Mouse (Mus musculus): ENCODE results near the gene Ddn.

DNA sequence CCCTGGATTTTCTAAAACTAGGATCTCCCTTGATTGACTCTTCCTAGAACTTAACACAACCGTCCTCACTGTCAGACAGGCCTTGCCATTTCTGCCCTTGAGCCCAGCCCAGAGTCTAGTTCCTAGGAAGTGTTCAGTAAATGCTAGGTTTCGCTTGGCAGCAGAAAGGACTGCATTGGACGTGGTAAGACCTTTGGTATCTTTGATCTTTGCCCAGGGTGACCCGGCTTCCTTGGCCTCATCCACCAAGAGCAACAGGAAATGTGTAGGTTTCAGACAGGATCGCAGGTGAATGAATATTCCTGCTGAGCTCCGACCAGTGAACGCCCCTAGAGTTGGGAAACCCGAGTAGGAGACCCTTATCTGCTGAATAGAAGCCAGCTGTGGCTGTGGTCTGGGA lies 6.4 kb downstream of the Ddn start:
- TF ChIP-seq CTCF (IDR thresholded peaks at IDR 0.05; ENCODE audit: borderline replicate concordance, insufficient read depth, low read depth, low read length), result no peak
- TF ChIP-seq POLR2A (IDR thresholded peaks at IDR 0.05; ENCODE audit: borderline replicate concordance, insufficient read depth, low read length), result no peak
